Mouse (Mus musculus): ENCODE data around the gene Chka.

The Chka gene

DNA sequence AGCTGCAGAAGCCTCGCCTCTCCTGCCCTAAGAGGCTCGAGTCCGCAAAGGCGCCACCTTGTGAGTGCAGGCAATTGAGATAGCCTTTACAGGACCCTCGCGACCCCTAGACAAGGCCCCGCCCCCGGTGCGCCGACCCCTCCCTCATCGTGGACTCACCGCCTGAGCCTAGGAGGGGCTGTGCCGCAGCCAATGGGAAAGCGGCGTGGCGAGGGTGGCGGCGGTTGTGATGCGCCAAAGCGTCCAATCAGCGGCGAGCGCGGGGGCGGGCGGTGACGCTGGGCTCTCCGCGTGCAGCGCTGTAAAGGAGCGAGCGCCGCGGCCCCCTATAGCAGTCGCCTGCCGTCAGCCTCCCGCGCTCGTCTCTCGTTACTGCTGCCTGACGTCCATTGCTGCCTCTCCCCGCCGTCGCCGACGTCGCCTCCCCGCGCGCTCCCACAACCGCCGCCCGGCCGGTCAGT, at the start of gene Chka:
TSS of gene Chka (plus strand) at position 272 of the 461 bp plus-strand sequence.
- peak; percentile 95 to 97 for DNase-seq (ENCODE audit: low spot score in 2 of 2)

DNA sequence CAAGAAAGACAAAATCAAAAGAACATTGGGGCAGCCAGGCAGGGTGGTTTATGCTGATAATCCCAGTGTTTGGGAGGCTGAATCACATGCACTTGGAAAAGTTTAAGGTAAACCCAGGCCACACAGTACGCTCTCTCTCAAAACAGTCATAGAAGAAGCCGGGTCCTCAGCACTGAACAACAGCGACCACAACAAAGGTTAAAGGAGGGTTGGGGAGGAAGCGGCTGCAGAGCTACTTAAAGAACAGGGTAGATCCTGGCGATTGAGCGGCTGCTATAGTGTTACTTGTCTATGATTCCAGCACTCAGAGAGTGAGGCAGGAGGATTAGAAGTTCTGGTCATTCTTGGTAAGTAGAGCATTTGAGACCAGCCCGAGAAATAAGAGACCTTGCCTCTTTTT, 46.0 kb upstream of the Chka start:
- no peak for DNase-seq (ENCODE audit: low spot score in 2 of 2)

DNA sequence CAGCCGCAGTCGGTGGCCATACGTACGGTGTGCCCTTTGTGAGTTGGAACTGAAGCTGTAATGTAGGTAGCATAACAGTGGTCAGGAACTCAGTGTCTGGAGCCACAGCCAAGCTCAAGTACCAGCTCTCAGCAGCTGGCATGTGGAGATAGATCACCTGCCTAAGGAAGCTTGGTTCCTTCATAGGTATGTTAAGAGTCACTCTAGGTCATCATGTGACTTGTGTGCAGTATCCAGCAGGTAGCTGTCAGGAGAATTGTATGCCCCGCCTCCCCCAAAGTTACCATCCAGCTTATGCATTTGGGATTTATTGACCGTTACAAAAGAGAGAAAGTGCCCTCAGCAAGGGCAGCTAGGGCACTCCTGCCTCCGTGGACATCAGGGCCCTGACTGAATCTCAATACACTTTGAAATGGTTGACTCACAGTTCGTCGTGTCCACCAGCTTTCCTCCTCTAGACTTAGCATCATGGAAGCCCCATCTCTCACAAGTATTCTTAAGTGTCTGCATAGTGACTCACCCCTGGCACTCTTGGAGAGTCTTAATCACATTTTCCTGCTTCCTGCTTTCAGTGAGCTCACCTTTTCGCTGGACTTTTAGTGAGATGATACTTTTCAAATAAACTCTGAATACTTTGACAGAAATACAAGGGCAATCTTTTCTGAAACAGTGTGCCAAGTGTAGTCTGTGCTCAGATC, 40.9 kb upstream of the Chka start:
- DNase-seq (ENCODE audit: low spot score in 2 of 2), result no peak

DNA sequence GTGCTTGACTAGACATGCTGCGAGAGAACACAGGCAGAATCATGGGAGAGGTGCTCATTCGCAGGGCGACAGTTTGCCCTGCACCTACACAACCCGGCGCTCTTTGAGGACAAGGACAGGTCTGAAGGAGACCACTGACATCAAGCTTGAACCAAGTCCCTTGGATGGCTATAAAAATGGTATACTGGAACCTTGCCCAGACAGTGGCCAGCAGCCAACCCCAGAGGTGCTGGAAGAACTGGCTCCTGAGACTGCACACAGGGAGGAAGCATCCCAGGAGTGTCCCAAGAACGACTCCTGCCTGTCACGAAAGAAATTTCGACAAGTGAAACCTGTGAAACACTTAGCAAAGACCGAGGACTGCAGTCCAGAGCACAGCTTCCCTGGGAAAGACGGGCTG, 37.1 kb upstream of the Chka start:
- no peak for DNase-seq (ENCODE audit: low spot score in 2 of 2)

DNA sequence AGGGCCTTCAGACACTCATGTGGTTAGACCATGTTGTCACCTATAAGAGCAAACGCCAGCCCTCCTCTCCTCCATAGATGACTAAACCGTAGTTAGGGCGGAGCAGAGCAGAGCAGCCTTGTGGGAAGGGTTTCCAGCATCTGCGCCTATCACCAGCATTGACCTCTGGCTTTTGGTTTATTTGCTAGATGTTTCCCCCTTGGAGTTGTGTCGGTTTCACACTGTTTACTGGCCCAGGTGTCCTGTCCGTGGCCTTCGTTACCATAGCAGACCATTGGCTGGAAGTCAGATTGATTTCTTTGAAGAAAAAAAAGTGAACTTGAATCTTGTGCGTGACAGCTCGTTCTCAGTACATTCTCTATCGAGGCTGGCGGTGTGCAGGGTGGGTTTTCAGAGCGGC, 35.7 kb upstream of the Chka start:
- no peak for DNase-seq (ENCODE audit: low spot score in 2 of 2)

DNA sequence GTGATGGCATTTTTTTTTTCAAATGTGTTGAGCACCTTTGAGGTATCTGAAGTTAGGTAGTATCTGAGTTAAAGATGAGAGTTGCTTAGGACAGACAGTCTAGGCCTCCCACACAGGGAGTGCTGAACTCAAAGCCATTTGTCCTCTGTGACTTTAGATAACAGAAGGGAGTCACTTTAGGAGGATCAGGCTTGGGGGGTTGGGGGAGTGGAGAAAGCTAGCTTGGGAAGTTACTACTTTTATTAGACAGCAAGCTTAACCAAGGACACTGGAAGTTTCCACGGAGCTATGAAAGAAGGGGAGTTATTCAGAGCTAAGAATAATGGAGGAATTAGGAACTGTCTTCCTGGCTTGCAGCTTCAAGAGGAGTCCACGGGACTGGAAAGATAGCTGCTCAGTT, 32.5 kb upstream of the Chka start:
- DNase-seq (ENCODE audit: low spot score in 2 of 2), result no peak

DNA sequence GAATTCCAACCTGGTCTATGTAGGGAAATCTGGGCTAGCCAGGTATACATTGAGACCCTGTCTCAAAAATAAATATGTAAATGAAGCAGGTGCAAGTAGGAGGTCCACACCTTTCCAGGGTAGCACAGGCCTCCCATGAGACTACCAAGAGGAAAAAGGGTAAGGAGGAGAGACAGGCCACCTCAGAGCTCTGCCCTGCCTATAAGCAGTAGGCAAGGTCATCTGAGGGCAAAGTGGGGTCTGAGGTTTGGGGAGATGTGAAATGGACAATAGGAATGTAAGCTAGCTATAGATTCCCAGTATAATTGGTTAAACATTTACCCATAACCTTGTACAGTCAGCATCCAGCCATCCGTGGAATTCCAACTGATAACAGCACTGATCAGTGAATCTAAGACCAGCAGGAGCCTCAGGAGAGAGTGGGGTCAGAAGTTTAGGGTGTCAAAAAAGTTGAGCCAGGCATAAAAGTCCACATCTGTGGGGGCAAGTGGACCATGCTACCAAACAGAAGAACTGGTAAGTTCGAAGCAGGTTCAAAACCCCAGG, 31.6 kb upstream of the Chka start:
- DNase-seq (ENCODE audit: low spot score in 2 of 2), result no peak

DNA sequence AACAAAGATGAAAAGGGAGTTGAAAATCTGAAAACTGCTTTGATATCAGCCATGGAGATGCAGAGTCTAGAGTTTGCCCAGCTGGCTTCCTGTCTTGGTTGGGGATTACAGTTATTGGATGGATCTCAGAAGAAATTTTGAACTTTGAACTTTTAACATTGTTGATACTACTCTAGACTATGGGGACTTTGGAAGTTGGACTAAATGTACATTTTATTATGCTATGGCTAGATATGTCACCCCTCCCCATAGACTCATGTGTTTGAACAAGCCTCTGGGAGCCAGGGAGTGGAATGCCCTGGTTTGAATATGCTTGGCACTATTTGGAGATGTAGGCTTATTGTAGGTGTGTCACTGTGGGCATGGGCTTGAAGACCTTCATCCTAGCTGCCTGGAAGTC, 26.5 kb upstream of the Chka start:
- DNase-seq (ENCODE audit: low spot score in 2 of 2), result no peak

DNA sequence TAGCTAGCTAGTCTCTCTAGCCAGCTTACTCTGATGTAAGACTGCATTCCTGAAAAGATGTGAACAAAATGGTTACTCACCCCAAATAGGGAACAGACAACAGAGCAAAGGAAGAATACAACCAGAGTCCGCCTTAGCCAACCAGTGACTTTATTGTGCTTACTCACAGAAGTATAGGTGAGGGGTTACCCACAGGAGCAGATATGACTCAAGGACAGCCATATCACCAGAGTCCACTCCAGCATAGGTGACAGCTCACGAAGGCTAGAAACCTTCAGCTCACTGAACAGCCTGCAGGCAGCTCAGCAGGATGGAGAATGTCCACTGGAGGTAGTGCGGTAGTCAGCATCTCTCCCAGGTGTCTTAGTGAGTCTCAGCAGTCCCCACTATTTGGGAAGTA, 21.7 kb upstream of the Chka start:
- DNase-seq (ENCODE audit: low spot score in 2 of 2), result no peak

DNA sequence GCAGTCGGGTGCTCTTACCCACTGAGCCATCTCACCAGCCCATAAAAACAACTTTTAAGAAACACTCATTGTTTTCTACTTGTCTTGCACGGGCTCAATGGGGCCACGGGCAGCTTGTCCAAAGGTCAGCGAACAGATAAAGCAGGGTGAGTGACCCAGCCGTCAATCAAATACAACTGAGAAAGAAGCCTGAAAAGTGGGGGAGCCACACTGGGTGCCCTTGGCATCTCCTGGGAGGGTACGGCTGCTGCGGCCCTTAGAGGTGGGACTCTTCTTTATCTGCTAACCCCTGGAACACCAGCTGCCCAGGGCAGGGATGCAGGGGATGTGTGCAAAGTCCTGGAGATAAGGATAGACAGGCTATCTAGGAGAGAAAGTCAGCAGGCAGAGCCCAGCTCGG, 19.9 kb upstream of the Chka start:
- DNase-seq (ENCODE audit: low spot score in 2 of 2), result no peak

DNA sequence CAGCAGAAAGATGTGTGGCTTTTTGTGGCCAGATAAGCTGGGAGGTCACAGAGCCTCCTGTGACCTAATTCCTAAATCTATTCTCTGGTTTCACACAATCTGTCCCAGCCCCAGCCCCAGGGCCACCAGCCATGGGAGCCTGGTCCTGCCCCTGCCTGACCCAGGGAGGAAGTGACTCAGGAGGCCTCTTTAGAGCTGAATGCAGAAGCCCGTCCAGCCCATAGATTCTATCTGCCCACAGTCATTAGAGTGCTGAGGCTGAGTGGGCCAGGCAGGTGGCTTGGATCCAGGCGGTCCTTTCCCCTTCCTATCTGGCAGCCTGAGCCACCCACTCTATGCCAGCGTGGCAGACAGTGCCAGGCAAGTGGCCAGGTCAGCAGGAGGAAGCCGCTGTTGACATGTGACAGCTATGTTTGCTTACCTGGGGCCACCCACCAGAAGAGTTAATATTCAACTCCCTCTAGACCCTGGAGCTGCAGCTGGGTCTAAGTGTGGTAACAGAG, 18.7 kb upstream of the Chka start:
- DNase-seq (ENCODE audit: low spot score in 2 of 2), result peak in 1 of 2 experiments; percentile 51

DNA sequence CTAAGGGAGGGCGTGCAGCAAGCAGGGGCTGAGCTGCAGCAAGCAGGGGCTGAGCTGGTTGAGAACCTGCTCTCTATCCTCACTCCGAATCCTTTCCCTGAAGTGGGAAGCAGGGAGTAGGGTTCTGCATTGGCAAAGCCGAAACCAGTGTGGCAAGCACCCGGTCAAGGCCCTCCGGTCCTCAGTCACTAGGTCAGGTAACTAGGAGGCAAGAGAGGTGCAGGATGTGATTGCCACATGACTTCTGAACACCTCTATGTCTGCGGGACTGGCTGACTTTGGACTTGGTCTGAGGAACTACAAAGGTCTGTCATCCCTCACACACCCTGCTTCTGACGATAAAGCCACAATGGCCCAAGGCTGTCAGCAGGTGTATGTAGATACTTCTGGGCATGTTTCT, 17.3 kb upstream of the Chka start:
- DNase-seq (ENCODE audit: low spot score in 2 of 2), result no peak

DNA sequence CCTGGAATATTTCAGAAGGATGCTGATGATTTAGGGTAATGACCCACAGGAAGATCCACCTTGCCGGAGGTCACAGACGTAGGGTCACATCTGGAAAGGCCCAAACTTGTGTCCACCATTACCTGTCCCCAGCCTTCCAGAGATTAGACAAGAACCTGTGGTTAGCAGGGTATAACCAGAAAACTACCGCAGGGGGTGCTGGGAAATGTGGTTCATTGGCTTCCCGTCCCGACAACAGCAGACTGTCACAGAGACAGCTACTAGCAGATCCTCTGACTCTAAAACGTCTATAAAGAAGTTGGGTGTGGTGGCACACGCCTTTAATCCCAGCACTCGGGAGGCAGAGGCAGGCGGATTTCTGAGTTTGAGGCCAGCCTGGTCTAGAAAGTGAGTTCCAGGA, 14.8 kb upstream of the Chka start:
- no peak for DNase-seq (ENCODE audit: low spot score in 2 of 2)

DNA sequence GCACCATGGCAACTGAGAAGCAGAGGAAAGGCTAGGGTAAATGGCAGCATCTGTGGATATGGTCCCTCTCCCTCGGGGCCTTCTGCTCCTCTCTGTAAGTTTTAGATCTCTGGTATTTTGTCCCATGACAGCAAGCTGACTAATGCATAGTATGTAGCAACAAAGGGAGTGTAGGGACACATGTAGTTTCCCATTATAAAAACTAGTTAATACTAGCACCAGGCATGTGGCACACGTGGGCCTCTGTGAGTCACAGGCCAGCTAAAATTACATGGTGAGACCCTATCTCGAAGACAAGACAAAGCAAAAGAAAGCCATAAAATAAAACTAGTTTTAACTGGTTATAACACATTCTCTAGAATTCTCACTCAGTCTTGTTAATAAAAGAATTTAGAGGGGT, 12.6 kb upstream of the Chka start:
- no peak for DNase-seq (ENCODE audit: low spot score in 2 of 2)

DNA sequence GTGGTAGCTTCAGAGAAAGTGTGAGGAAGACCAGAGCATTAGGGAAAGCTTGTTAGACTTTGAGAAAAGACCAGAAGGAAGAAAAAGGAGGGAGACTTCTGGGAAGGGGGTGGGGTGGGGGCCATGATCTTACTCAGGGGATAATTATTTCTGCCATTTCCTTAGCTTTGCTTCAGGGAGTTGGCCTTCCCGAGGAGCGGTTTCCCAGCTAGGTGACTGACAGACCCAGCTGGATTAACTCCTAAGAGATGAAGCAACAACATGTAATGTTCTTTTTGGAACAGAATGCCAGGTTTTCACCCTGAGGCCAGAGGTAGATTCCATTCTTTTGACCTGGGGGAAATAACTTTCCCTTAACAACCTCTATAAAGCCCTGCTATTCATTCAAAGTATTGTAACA, 11.9 kb upstream of the Chka start:
- no peak for DNase-seq (ENCODE audit: low spot score in 2 of 2)

DNA sequence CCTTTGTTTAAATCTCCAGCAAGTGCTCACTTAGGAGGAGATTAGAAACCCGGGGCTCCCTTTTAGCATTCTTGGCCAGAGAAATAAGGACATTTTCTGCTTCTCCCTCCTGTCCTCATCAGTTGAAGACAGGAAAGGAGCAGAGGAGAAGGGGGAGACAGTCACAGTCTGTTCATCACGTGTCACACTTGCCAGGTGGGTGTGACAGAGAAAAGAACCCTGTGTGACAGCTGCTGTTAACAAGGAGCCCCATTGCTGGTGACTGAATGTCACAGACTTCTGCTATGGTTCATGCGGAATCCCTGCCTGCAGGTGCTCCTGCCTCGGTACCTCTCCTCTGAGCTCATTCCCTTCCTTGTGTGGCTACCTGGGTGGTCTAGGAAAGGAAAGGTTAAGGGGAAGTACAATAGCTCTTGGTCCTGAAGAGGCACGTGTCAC, 11.3 kb upstream of the Chka start:
- no peak for DNase-seq (ENCODE audit: low spot score in 2 of 2)

DNA sequence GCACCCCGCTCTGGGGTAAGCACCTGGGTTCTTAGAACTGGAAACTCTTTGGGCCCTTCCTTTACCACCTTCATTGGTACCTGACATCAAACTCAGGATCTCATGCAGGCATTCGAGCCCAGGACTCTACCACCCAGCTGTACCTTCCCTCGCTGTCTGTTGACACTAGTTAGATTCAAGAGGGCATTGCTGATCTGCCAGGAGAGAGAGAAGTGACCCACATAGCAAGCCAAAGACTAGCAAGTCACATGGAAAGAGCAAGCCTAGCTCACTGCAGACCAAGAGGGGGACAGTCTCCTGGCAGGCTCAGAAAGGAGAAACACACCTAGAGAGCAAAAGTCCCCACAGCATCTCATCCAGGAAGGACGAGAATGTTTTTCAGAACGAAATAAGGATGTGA, 10.9 kb upstream of the Chka start:
- DNase-seq (ENCODE audit: low spot score in 2 of 2), result no peak

DNA sequence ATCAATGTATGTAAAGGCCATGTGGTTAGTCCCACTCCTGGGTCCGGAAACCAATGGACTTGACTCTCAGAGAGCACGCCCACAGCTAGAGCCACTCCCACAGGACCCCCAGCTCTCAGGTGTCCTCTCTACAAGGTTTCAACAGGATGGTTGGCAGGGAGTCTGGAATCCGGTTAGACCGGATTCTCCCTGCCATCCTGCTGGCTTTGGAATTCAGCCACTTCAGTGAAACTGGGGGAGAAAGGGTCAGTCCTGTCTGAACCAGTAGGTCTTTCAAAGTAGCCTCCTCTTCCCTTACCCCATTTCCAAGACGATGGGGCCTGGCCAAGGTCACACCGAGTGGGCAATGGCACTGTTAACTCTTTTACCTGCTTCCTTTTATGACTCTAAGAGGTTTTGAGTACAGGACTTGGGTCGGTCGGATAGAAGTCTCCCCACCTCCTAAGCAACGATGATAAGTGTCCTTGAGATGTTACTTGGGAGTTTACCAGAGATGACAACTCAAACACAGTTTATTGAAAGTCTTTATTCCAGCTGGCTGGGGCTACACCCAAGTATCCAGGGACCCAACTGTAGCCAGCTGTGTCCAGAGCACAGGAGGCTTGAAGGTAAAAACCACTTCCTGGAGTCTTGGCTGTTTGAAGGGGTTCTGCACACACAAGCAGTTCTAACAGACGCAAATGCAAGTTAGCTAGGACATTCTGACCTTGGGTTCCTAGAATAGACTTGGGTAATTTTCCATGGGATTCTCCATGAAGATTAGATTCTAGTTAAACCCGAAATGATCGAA, 9.0 kb upstream of the Chka start:
- DNase-seq (ENCODE audit: low spot score in 2 of 2), result no peak

DNA sequence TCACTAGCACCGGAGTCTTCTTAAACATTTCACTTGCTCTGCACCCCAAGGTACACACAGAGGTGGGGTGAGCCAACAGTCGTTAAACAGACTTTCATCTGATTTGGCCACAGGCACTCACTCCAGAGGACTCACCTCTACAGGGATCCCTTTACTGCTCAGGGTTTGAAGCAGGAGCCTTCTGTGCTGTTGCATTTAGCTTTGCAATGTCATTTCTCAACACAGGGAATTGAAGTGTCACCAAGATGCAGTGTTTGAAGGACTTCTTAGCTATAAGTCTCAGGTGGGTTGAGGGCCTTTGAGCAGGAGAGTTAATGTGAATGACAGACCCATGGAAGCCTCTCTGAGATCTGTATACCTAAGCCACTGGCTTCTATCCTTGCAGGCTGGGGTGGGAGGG, 7.9 kb upstream of the Chka start:
- no peak for DNase-seq (ENCODE audit: low spot score in 2 of 2)

DNA sequence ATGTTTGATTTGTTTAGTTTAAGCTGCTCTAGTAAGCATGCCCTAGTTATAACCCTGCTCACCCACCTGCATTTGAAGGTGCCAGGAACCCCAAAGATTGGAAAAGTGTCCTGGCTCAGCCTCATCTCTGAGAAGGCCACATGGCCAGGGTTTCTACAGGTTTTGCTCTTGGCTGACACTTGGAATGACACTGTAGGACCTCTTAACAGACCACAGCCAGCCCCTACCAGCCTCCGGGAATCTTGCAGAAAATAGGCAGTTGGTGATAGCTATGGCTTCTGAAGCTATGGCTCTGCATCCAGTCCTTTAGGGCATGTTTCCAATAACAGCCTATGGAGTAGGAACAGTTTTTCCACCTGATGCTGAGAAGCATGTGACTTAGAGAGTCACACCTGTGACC, 6.7 kb upstream of the Chka start:
- no peak for DNase-seq (ENCODE audit: low spot score in 2 of 2)

DNA sequence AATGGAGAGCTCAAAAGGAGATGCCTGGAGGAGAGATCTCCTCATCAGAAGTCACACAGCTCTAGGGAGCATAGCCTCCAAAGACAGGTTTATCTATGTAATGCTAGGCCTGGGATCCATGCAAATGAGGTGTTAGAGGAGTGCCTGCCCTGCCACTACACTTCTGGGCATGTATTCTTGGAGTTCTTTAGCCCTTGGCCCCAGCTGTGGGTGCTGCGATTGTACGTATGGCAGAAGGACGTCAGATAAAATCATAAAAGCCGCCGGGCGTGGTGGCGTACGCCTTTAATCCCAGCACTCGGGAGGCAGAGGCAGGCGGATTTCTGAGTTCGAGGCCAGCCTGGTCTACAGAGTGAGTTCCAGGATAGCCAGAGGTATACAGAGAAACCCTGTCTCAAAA, 6.2 kb upstream of the Chka start:
- DNase-seq (ENCODE audit: low spot score in 2 of 2), result no peak

DNA sequence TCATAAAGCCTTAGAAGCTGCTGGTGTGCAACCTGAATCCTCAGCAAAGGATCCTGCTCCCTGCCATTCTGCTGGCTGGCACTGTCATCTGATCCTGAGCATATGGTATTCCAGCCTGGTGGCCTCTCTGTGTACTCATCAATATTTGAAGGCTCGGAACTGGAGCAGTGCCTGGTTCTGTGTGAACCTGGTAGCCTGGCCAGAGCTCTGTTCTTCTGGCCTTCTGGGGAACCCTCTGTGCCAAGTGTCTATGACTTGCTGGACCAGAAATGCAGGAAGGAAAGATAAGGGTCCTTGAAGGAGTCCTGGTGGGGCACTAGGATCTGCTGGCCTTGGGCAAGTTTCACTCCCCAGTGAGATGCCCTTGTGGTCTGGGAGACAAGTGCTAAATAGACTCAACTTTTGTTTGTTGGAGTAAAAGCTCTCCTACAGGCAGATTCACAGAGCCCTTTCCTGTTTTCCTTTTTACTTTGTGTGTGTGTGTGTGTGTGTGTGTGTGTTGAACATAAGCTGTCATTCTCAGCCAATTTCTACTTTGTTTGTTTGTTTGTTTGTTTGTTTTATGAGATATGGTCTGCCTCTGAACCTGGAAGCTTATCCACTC, 5.7 kb upstream of the Chka start:
- peak in 1 of 2 experiments; percentile 20 for DNase-seq (ENCODE audit: low spot score in 2 of 2)

All from cerebellum, postnatal 4 days (tissue).